Mouse (Mus musculus): ENCODE measurements around the gene Mboat7. TPM values are rescaled to one million over a fixed set of nuclear protein-coding genes. Genes with fewer than 3 reads are reported as not detected.
"Not testable (repeated sequence)": the region's sequence is repeated elsewhere in the genome, so short reads cannot be mapped to it uniquely, and the experiment has no call there.

Gene Mboat7
- polyA plus RNA-seq, 1 experiment from 2014 or later = 40.4 TPM

DNA sequence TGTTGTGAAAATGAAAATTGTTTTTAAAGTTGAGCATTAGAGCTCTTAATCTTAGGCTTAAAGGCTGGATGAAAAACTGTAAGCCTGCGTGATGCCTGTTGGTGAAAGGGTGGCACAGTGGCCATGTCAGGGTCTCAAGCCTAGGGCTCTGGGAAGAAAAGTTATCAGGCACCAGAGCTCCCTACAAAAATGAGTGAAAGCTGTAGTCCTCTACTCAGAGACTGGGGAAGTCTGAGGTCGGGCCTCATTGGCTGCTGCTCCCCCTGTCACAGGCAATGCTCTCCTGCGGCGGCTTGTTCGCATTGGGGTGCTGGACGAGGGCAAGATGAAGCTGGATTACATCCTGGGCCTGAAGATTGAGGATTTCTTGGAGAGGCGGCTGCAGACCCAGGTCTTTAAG lies 12.1 kb upstream of the Mboat7 start:
- not testable (repeated sequence) for DNase-seq (ENCODE audit: low spot score); H3K4me1 ChIP-seq; H3K27me3 ChIP-seq (ENCODE audit: insufficient read depth, poor library complexity, severe bottlenecking); H3K9me3 ChIP-seq
- peak overlapping the region; percentile 77 for H3K4me3 ChIP-seq
- peak overlapping the region; percentile 94 for H3K27ac ChIP-seq
- peaks cover 50% of the 10 kb centered on the region for H3K36me3 ChIP-seq
- WGBS = 9% methylated on average over 7 of the region's 7 CpGs

DNA sequence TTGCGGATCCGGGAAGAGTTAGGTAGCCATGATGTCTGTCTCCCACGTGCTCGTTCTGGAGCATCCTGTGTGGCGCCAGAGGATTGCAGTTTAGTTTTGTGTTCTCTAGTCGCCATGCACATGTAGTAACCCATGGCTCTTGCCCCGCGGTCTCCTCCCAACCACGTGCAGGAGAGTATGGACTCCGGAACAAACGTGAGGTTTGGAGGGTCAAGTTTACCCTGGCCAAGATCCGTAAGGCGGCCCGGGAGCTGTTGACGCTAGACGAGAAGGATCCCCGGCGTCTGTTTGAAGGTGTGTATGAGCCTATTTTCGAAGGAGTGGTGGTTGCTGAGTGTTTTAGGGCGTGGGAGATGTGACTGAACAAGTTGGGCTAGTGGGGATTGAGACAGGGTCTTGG lies 11.2 kb upstream of the Mboat7 start:
- Histone ChIP-seq H3K27ac (peak overlapping the region; percentile 94), H3K27me3 (ENCODE audit: insufficient read depth, poor library complexity, severe bottlenecking) (no peaks in the 10 kb centered on the region), H3K36me3 (peaks cover 59% of the 10 kb centered on the region), H3K4me3 (peak overlapping the region; percentile 77), H3K9me3 (no peaks in the 10 kb centered on the region), H3K4me1 (peaks cover 8% of the 10 kb centered on the region)
- no peak for DNase-seq (ENCODE audit: low spot score)
- WGBS = 0% methylated on average over 20 of the region's 20 CpGs

DNA sequence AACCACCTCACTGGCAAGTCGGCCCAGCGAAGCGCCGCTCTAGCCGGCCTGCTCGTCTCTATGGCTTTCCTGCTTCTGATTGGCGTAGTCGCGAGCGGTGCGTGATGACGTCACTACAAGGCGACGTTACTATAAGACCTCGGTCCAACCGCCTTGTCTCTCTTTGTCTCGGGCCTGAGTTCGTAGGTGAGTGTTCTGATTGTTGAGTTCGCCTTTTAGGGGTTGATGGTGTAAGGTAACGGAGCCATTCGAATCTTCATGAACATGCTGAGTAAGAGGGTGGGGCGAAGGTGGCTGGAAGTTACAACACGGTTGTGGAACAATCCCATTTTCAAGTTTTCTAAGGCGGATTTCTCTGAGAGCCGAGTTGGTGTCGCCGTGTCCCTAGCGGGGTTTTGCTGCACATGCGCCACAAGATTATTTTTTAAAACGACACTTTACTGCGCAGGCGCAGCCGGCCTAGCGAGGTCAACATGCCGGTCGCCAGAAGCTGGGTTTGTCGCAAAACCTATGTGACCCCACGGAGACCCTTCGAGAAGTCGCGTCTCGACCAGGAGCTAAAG lies 10.6 kb upstream of the Mboat7 start, which contains the start of gene Rps9:
TSS of gene Rps9 (plus strand) at position 115 of the 563 bp plus-strand sequence.
- Histone ChIP-seq H3K27ac (peak within 1 kb of the TSS; percentile 94), H3K4me3 (peak within 1 kb of the TSS; percentile 77), H3K4me1 (peaks cover 8% of the 10 kb centered on the region), H3K27me3 (ENCODE audit: insufficient read depth, poor library complexity, severe bottlenecking) (no peaks in the 10 kb centered on the region), H3K9me3 (no peaks in the 10 kb centered on the region), H3K36me3 (peaks cover 64% of the 10 kb centered on the region)
- WGBS = 0% methylated on average over 42 of the region's 42 CpGs
- peak; percentile 98 for DNase-seq (ENCODE audit: low spot score)

DNA sequence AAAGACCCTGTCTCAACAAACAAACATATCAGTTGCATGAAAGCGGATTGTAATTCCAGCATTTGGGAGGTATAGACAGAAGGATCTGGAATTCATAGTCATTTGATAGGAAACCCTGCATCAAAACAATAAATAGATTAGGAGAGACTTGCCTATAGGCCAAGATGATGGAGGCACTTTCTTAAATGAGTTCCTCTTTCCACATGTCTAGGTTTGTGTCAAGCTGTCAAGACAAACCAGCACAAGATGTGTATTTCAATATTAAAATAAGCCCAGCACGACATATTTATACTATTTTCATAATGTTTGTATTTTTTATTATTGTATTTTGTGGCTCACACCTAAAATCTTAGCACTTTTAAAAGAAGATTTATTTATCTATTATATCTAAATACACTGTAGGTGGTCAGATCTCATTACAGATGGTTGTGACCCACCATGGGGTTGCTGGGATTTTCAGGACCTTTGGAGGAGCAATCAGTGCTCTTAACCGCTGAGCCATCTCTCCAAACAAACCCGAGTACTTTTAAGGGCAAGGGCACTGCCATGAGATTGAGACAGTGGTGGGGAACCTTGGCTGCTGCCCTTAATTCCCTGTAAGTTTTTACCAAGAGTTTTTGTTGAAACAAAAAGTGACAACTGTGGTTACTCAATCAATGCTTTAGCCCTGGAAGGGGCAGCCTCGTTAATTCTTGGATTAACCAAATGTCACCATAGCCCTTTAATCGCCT lies 10.0 kb upstream of the Mboat7 start:
- peaks cover 71% of the 10 kb centered on the region for H3K36me3 ChIP-seq
- DNase-seq (ENCODE audit: low spot score) = no peak
- peak overlapping the region; percentile 77 for H3K4me3 ChIP-seq
- no peaks in the 10 kb centered on the region for H3K9me3 ChIP-seq
- H3K4me1 ChIP-seq = peaks cover 8% of the 10 kb centered on the region
- H3K27me3 ChIP-seq (ENCODE audit: insufficient read depth, poor library complexity, severe bottlenecking) = no peaks in the 10 kb centered on the region
- 20% methylated on average over 6 of the region's 6 CpGs for WGBS
- H3K27ac ChIP-seq = peak overlapping the region; percentile 94

DNA sequence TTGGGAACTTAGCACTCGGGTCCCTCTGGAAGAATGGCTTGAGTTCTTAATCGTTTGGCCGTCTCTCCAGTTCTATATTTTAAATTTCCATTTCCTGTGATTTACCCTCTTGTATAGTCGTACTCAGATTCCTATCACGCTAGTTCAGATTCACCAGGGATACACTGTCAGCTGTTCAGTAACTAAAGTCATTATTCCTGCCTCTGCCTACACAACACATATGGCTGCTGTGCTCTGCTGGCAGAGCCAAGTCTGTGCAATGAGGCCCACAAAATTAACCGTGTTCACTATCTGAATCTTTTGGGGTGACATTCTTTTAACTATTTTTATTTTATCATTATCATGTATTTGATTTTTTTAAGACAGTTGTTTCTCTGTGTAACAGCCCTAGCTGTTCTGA lies 5.1 kb upstream of the Mboat7 start:
- Histone ChIP-seq H3K9me3 (no peaks in the 10 kb centered on the region), H3K27me3 (ENCODE audit: insufficient read depth, poor library complexity, severe bottlenecking) (no peaks in the 10 kb centered on the region), H3K4me3 (no peak overlapping the region), H3K27ac (no peak overlapping the region), H3K36me3 (peaks cover 56% of the 10 kb centered on the region), H3K4me1 (peaks cover 8% of the 10 kb centered on the region; the same call in 1 of the 2 replicates)
- no peak for DNase-seq (ENCODE audit: low spot score)
- WGBS = 94% methylated on average over 6 of the region's 6 CpGs

DNA sequence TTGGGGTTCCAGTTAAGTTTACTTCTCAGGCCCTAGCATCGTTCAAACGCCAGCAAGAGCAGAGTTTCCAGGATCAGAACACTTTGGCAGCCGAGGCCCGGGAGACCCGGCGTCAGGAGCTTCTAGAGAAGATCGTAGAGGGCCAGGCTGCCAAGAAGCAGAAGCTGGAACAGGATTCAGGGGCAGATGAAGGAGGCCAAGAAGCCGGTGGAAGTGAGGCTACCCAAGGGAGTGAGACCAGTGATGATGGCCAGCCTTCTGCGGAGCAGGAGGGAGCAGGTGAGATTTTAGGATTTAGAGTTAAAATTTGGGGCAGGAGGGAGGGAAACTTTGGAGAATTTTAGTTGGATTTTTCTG lies 1.6 kb upstream of the Mboat7 start:
- not testable (repeated sequence) for H3K9me3 ChIP-seq; DNase-seq (ENCODE audit: low spot score); H3K27me3 ChIP-seq (ENCODE audit: insufficient read depth, poor library complexity, severe bottlenecking)
- 6% methylated on average over 9 of the region's 9 CpGs for WGBS
- H3K4me1 ChIP-seq = peaks cover 21% of the 10 kb centered on the region; the same call in 1 of the 2 replicates
- peaks cover 40% of the 10 kb centered on the region for H3K36me3 ChIP-seq
- H3K27ac ChIP-seq = peak overlapping the region; percentile 94
- peak overlapping the region; percentile 77 for H3K4me3 ChIP-seq

DNA sequence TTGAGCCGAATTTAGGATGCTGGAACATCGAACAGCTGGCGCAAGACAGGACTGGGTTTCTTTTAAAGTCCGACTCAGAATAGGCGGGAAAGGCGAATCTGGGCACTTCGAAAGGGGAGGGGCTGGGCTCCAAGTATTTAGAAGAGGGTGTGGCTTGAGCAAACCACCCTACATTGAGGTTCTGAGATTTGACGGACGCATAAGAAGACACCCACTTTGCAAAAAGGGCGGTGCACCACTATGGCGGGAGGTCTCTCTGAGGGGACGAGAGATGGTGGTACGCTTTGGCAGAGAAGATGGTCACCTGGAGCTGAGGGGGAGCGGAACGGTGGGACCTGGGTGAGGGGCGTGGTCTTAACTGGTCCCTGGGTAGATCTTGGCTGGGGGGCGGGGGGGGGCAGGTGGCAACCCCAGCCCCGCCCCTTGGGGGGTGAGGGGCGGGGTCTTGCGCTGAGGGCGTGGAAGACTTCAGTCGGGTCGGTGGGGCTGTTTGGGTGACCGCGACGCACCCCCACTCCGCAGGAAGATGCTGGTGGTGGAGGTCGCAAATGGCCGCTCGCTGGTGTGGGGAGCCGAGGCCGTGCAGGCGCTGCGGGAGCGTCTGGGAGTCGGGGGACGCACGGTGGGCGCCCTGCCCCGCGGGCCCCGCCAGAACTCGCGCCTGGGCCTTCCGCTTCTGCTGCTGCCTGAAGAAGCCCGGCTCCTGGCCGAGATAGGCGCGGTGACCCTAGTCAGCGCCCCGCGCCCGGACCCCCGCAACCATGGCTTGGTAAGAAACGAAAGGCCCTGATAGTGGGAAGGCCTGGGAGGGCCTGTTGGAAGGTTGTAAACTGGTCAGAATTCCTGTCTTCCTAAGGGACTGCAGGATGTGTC lies 989 bp upstream of the Mboat7 start:
- Histone ChIP-seq H3K4me1 (peaks cover 21% of the 10 kb centered on the region; the same call in 1 of the 2 replicates), H3K36me3 (peaks cover 35% of the 10 kb centered on the region), H3K4me3 (peak overlapping the region; percentile 77), H3K27ac (peak overlapping the region; percentile 94), H3K9me3 (no peaks in the 10 kb centered on the region), H3K27me3 (ENCODE audit: insufficient read depth, poor library complexity, severe bottlenecking) (no peaks in the 10 kb centered on the region)
- peak; percentile 91 for DNase-seq (ENCODE audit: low spot score)
- WGBS = under 1% methylated on average over 54 of the region's 55 CpGs

DNA sequence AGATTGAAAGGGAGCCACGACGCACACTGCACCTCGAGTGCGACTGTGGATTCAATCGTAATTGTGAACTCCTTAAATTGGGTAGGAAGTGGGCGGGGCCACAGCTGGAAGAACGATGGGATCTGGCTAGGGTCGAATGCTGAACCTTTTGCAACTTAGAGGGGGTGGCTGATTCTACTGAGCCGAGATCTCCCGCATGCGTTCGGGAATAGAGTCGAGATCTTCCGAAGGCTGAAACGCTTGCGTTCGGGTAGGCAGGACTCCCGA lies 419 bp upstream of the Mboat7 start:
- Histone ChIP-seq H3K36me3 (peaks cover 29% of the 10 kb centered on the region), H3K27ac (peak overlapping the region; percentile 94), H3K4me3 (peak overlapping the region; percentile 77), H3K27me3 (ENCODE audit: insufficient read depth, poor library complexity, severe bottlenecking) (no peaks in the 10 kb centered on the region), H3K9me3 (no peaks in the 10 kb centered on the region), H3K4me1 (peaks cover 21% of the 10 kb centered on the region; the same call in 1 of the 2 replicates)
- WGBS = 0% methylated on average over 18 of the region's 18 CpGs
- no peak for DNase-seq (ENCODE audit: low spot score)

DNA sequence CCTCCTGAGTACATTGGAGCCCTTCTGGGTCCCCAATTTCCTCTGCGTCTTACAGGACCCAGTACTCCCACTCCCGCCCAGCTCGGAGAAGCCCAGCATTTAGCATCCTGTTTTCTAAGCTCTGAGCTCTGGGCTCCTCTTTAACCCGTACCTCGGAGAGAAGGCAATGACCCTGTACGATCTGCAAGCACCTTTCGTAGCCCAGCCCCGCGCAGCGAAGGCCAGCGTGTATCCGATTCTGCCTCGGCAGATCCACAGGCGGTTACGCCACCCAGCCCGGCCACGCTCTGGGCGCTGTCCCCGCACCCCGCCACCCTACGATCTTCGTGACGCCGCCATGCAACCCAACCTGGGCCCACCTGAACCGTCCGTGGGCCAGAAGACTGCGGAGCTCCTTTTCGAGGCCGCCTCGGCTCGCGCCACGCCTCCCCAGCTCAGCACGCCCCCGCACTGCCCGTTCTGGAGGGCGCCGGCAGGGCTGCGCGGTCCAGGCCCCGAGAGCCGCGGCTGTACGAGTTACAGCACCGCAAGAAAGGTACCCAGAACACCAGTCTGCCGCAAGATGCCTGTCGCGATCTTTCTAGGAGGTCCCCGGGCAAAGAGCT lies 839 bp downstream of the Mboat7 start, which contains the start of gene Tsen34:
TSS of gene Tsen34 (plus strand) at position 482 of the 605 bp plus-strand sequence.
- under 1% methylated on average over 49 of the region's 49 CpGs for WGBS
- H3K27me3 ChIP-seq (ENCODE audit: insufficient read depth, poor library complexity, severe bottlenecking) = no peaks in the 10 kb centered on the region
- peak within 1 kb of the TSS; percentile 77 for H3K4me3 ChIP-seq
- no peaks in the 10 kb centered on the region for H3K9me3 ChIP-seq
- peaks cover 21% of the 10 kb centered on the region; the same call in 1 of the 2 replicates for H3K4me1 ChIP-seq
- H3K36me3 ChIP-seq = peaks cover 24% of the 10 kb centered on the region
- peak; percentile 80 for DNase-seq (ENCODE audit: low spot score)
- H3K27ac ChIP-seq = peak within 1 kb of the TSS; percentile 94

DNA sequence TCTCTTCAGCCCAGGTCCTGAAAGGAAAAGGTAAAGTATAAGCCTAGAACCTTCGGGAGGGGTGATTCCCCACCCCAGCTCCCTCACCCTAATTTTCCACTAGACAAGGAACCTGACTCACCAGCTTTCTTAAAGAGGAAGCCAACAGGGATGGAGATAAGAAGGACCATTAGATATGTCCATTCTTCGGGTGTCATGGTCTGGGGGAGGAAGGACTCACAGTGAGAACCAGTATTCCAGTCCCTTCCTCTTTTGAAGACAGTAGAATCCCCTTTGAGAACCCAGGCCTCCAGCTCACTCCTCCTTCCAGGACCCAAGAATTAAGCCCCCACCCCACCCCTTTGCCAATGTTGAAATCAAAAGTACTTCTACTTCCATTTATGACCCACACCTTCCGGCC lies 1.4 kb downstream of the Mboat7 start:
- peaks cover 21% of the 10 kb centered on the region; the same call in 1 of the 2 replicates for H3K4me1 ChIP-seq
- no peaks in the 10 kb centered on the region for H3K27me3 ChIP-seq (ENCODE audit: insufficient read depth, poor library complexity, severe bottlenecking)
- WGBS = 28% methylated on average over 3 of the region's 3 CpGs
- no peak for DNase-seq (ENCODE audit: low spot score)
- H3K4me3 ChIP-seq = peak overlapping the region; percentile 77
- no peaks in the 10 kb centered on the region for H3K9me3 ChIP-seq
- H3K27ac ChIP-seq = peak overlapping the region; percentile 94
- H3K36me3 ChIP-seq = peaks cover 24% of the 10 kb centered on the region

DNA sequence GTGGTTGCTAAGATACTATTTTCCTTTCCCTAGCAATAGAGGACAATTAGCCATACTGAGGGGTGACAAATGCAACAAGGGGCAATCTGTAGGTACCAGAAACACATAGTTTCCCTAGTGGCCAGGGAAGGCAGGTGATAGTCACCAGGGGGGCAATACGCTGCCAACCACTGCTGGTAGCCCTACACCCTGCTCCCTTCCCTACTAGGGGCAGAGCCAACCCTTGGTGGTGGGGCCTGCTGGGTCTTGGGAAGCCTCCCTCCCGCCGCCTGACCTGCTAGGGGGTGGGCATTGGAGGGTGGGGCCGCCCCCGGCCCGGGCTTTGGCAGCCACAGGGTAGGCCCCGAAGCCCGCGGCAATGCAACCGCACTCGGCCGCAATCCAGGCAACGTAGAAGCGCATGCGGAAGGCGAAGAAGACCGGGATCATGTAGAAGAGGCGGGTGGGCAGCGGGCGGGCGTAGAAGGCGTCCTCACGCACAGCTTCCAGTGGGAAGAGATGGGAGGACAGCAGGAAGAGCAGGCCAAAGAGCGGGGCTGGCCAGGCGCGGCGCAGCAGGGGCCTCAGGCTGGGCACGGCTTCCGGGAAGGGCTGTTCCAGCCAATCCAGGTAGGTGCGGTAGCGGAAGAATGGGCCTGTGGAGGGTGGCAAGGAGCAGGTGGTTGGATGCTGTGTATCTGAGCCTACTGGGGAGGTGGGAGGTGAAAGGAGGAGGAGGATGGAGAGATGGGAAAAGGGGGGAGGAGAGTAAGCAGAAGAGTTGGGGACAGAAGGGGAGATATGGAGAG lies 7.7 kb downstream of the Mboat7 start:
- peaks cover 40% of the 10 kb centered on the region for H3K36me3 ChIP-seq
- H3K4me1 ChIP-seq = no peaks in the 10 kb centered on the region
- H3K27me3 ChIP-seq (ENCODE audit: insufficient read depth, poor library complexity, severe bottlenecking) = no peaks in the 10 kb centered on the region
- H3K4me3 ChIP-seq = no peak overlapping the region
- 84% methylated on average over 31 of the region's 31 CpGs for WGBS
- peak; percentile 64 for DNase-seq (ENCODE audit: low spot score)
- H3K27ac ChIP-seq = no peak overlapping the region
- no peaks in the 10 kb centered on the region for H3K9me3 ChIP-seq

DNA sequence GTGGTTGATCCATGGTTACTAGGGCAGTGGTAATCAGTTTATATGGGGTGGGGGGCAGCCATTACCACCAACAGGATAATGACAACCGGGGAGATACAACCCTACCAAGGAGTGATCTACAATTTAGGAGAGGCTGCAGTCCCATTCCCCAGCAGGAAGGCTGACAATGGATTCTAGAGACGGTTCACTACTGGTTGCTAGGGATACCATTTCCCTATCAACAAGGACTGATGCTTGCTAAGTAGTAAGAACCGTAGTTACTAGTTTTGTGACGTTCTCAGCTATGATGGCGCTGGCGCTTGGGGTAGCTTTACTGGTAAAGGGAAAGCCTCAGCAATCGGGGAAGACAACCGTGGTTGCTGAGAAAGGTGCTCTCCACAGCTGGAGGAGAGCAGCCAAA lies 8.6 kb downstream of the Mboat7 start:
- H3K27ac ChIP-seq = no peak overlapping the region
- DNase-seq (ENCODE audit: low spot score) = peak; percentile 52
- WGBS = 86% methylated on average over 8 of the region's 8 CpGs
- H3K36me3 ChIP-seq = peaks cover 46% of the 10 kb centered on the region
- H3K27me3 ChIP-seq (ENCODE audit: insufficient read depth, poor library complexity, severe bottlenecking) = no peaks in the 10 kb centered on the region
- no peaks in the 10 kb centered on the region for H3K9me3 ChIP-seq
- no peak overlapping the region for H3K4me3 ChIP-seq
- H3K4me1 ChIP-seq = no peaks in the 10 kb centered on the region

All from heart, embryonic 10.5 days (tissue).